Mouse (Mus musculus): ENCODE measurements around the gene Macrod2. TPM values are rescaled to one million over a fixed set of nuclear protein-coding genes. Genes with fewer than 3 reads are reported as not detected.

Gene Macrod2
- polyA plus RNA-seq, 1 experiment from 2014 or later = 89.4 TPM

DNA sequence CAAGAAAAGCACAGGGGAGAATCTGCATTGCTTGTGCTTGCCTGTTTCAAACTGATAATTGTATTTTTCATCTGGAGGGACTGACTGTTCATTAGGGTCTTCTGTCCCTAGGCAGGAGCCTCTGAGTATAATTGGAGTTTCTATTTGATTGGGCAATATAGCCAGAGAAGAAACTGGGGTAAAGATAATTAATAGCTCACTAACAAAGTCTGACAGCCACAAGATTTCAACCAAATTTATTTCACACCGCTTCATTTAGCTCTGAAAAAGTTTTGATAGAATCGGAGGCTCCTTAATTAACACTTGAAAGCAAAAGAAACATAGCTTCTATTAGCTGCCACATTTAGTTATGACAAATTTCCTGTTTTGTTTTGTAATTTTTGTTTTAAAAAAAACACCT is 274.0 kb downstream of the Macrod2 start:
- H3K9me3 ChIP-seq (replicated peaks) = no peaks in the 10 kb centered on the region
- peak overlapping the region; percentile 41; the same call in 1 of the 2 replicates for H3K9ac ChIP-seq (replicated peaks)
- H3K36me3 ChIP-seq = no peaks in the 10 kb centered on the region
- H3K4me1 ChIP-seq = peaks cover 27% of the 10 kb centered on the region
- H3K4me2 ChIP-seq = peak overlapping the region; percentile 64
- ATAC-seq (ENCODE audit: low FRiP score) = no peak
- WGBS = 5% methylated on average over 2 of the region's 2 CpGs
- H3K27me3 ChIP-seq (replicated peaks) = no peaks in the 10 kb centered on the region
- H3K4me3 ChIP-seq (replicated peaks) = peak overlapping the region; percentile 44
- H3K27ac ChIP-seq (replicated peaks) = peak overlapping the region; percentile 68

DNA sequence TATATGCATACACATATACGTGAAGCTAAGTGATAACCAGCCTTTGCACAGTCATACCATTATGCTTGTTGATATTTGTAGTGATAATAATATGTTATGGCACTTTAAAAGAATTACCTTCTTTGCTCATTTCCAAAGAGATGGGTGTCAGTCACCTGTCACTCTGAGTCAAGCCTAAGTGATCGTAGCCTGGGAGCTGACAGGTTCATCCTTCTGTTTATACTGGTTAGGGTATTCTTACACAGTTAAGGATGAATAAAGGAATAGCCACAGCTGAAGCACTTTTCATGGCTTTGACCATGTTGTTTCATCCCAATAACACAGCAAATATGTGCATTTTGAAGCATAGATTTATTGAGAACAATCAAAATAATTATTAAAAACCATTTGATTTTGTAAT is 274.7 kb downstream of the Macrod2 start:
- Histone ChIP-seq H3K36me3 (no peaks in the 10 kb centered on the region), H3K4me1 (peaks cover 22% of the 10 kb centered on the region), H3K9me3 (replicated peaks) (no peaks in the 10 kb centered on the region), H3K9ac (replicated peaks) (peak overlapping the region; percentile 76), H3K27ac (replicated peaks) (peak overlapping the region; percentile 63; the same call in 1 of the 2 replicates), H3K4me2 (peak overlapping the region; percentile 64), H3K4me3 (replicated peaks) (peak overlapping the region; percentile 68), H3K27me3 (replicated peaks) (no peaks in the 10 kb centered on the region)
- ATAC-seq (ENCODE audit: low FRiP score) = no peak
- WGBS = 34% methylated on average over 2 of the region's 2 CpGs

- no peaks in the 10 kb centered on the region for H3K36me3 ChIP-seq
- peaks cover 18% of the 10 kb centered on the region for H3K4me1 ChIP-seq
- no peaks in the 10 kb centered on the region for H3K27me3 ChIP-seq (replicated peaks)
- peak overlapping the region; percentile 64 for H3K4me2 ChIP-seq
- WGBS = under 1% methylated on average over 12 of the region's 12 CpGs
- ATAC-seq (ENCODE audit: low FRiP score) = peak; percentile 51; the same call in 1 of the 2 replicates
- peak overlapping the region; percentile 86 for H3K27ac ChIP-seq (replicated peaks)
- peak overlapping the region; percentile 76 for H3K9ac ChIP-seq (replicated peaks)
- H3K4me3 ChIP-seq (replicated peaks) = peak overlapping the region; percentile 68
- H3K9me3 ChIP-seq (replicated peaks) = no peaks in the 10 kb centered on the region
These were observed 275.3 kb downstream of the Macrod2 start for GRCm38 (mm10) chr2:140670457-140670856.

DNA sequence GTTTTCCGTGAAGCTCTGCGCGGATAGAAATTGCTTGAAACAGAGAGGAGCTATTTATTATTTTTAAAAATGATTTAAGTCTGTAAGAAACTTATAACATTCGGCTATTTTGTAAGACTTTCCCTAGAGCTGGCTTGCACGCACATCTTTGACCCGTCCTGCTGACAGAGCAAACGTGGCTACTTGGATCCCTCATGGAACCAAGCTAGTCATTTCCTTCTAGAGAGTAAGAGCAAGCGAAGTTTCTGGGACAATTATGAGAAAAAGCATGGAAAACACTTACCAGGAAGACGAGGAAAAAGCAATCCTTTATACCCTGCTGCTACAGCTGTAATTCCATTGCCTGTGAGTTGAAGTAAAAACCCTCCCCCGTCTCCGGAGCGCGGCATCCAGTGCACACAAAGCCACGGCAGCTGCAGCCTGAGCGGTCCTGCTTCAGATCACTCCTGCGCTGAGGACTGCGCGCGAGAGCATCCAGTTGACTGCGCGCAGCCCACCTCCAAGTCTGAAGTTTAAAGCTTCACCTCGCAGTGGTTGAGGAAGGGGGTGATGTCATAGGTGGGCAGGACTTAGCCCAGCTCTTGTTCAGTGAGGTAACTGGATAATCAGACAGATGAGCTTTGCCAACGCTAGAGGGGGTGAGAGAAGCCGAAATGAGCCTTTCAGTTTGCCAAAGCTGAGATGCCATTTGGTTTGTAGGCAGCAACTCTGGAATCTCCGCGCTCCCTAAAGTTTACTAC is 276.0 kb downstream of the Macrod2 start, which contains the start of gene Flrt3:
Flrt3 (minus strand) TSS at position 507 of the 740 bp plus-strand sequence.
- no peaks in the 10 kb centered on the region for H3K36me3 ChIP-seq
- H3K9ac ChIP-seq (replicated peaks) = peak within 1 kb of the TSS; percentile 76
- H3K4me3 ChIP-seq (replicated peaks) = peak within 1 kb of the TSS; percentile 68
- no peaks in the 10 kb centered on the region for H3K27me3 ChIP-seq (replicated peaks)
- peaks cover 13% of the 10 kb centered on the region for H3K4me1 ChIP-seq
- H3K9me3 ChIP-seq (replicated peaks) = no peaks in the 10 kb centered on the region
- WGBS = under 1% methylated on average over 26 of the region's 26 CpGs
- H3K4me2 ChIP-seq = peak within 1 kb of the TSS; percentile 64
- H3K27ac ChIP-seq (replicated peaks) = peak within 1 kb of the TSS; percentile 86
- peak; percentile 98 for ATAC-seq (ENCODE audit: low FRiP score)

DNA sequence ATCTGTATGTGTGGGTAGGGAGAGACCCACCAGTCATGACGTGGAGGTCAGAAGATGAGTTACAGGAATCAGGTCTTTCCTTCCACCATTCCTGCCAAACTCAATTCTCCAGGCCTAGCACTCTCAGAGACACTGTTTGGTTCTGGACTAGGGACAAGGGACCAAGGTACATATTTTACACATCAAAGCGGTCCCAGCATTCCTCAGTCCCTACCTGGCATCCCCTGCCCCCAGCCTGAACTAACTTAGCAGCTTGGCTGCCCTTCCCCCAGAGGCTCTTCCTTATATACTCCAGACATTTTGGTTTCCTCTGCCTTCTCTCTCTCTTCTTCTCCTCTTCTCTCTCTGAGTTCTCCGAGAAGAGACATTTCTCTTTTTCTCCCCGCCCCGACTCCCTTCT is 278.4 kb downstream of the Macrod2 start:
- no peaks in the 10 kb centered on the region for H3K9me3 ChIP-seq (replicated peaks)
- no peaks in the 10 kb centered on the region for H3K27me3 ChIP-seq (replicated peaks)
- WGBS = 87% methylated on average over 5 of the region's 5 CpGs
- H3K36me3 ChIP-seq = no peaks in the 10 kb centered on the region
- ATAC-seq (ENCODE audit: low FRiP score) = no peak
- H3K4me3 ChIP-seq (replicated peaks) = no peak overlapping the region
- no peak overlapping the region for H3K9ac ChIP-seq (replicated peaks)
- H3K4me1 ChIP-seq = 0 out of 2 replicates have a peak, but pooled peaks cover 2% of the 10 kb centered on the region
- H3K4me2 ChIP-seq = no peak overlapping the region
- H3K27ac ChIP-seq (replicated peaks) = no peak overlapping the region

GRCm38 (mm10) chr2:140676728-140677127 is 281.6 kb downstream of the Macrod2 start:
- no peak overlapping the region for H3K9ac ChIP-seq (replicated peaks)
- no peak for ATAC-seq (ENCODE audit: low FRiP score)
- no peaks in the 10 kb centered on the region for H3K36me3 ChIP-seq
- no peak overlapping the region for H3K4me3 ChIP-seq (replicated peaks)
- WGBS = 32% methylated on average over 3 of the region's 3 CpGs
- no peak overlapping the region for H3K4me2 ChIP-seq
- no peak overlapping the region for H3K27ac ChIP-seq (replicated peaks)
- H3K27me3 ChIP-seq (replicated peaks) = no peaks in the 10 kb centered on the region
- no peaks in the 10 kb centered on the region for H3K4me1 ChIP-seq
- no peaks in the 10 kb centered on the region for H3K9me3 ChIP-seq (replicated peaks)

DNA sequence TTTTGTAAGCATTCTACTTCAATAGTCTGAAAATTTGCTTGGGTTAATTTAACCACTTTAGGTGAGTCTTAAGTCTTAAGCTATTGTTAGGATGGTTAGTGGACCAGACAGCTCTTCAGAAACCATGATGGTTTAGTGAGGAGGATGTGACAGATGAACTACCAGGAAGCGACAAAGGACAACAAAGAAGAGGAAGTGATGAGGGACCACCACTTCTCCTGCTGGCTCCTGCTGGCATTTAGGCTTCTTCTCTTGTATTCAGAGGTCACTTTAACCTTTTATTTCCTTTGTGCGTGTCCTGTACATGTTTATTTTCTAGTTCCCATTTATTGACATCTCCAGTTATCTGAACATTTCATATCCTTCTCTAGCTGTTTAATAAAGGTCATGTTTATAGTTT is 295.8 kb downstream of the Macrod2 start:
- no peaks in the 10 kb centered on the region for H3K4me1 ChIP-seq

DNA sequence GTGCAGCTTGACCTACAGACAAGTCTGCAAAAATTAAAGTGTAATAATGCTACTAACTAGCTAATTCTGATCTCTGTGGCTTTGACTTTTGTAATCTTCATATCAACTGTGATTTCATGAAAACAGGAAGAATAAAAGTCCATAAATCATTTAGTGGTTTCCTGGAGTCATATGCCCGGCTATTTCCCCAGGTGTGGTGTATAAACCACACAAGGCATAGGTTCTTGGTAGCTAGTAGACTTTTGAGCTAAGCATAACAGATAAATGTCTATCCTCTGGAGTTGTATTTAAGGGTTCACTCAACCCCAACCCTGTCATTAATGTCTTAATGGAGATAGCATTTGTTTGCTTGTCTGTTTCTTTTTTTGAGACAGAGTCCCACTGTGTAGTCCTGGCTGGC is 296.3 kb downstream of the Macrod2 start:
- Histone ChIP-seq H3K27me3 (replicated peaks) (no peaks in the 10 kb centered on the region), H3K4me3 (replicated peaks) (no peak overlapping the region), H3K4me2 (no peak overlapping the region), H3K36me3 (no peaks in the 10 kb centered on the region), H3K9me3 (replicated peaks) (no peaks in the 10 kb centered on the region), H3K27ac (replicated peaks) (no peak overlapping the region), H3K9ac (replicated peaks) (no peak overlapping the region), H3K4me1 (no peaks in the 10 kb centered on the region)
- ATAC-seq (ENCODE audit: low FRiP score) = no peak
- WGBS = 89% methylated on average over 1 of the region's 1 CpGs

More for the DNA sequence above, 295.8 kb downstream of the Macrod2 start:
- Histone ChIP-seq H3K4me2 (no peak overlapping the region), H3K27me3 (replicated peaks) (no peaks in the 10 kb centered on the region), H3K36me3 (no peaks in the 10 kb centered on the region), H3K27ac (replicated peaks) (no peak overlapping the region), H3K4me3 (replicated peaks) (no peak overlapping the region), H3K9ac (replicated peaks) (no peak overlapping the region), H3K9me3 (replicated peaks) (no peaks in the 10 kb centered on the region)
- 88% methylated on average over 2 of the region's 2 CpGs for WGBS
- no peak for ATAC-seq (ENCODE audit: low FRiP score)

- no peak for ATAC-seq (ENCODE audit: low FRiP score)
- 42% methylated on average over 4 of the region's 4 CpGs for WGBS
- Histone ChIP-seq H3K4me1 (no peaks in the 10 kb centered on the region), H3K4me2 (no peak overlapping the region), H3K4me3 (replicated peaks) (no peak overlapping the region), H3K27ac (replicated peaks) (no peak overlapping the region), H3K36me3 (no peaks in the 10 kb centered on the region), H3K9me3 (replicated peaks) (no peaks in the 10 kb centered on the region), H3K27me3 (replicated peaks) (no peaks in the 10 kb centered on the region), H3K9ac (replicated peaks) (no peak overlapping the region)
These were observed 297.4 kb downstream of the Macrod2 start for GRCm38 (mm10) chr2:140692461-140692860.

DNA sequence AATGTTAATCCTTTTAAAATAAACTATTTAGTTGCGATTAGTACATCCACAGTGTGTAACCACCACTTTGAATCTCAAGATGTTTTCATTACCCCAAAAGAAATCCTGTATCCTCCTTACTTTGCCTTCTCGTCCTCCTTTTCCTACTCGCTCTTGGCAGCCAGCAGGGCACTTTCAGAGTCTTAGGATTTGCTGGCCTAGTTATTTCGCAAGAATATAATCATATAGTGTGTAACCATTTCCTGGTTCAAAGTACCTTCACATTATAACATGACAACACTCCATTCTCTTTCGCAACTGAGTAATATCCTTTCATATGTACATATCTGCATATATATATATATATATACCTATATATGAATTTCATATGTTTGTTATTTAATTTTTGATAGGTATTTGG is 298.7 kb downstream of the Macrod2 start:
- Histone ChIP-seq H3K4me1 (no peaks in the 10 kb centered on the region), H3K36me3 (no peaks in the 10 kb centered on the region), H3K27ac (replicated peaks) (no peak overlapping the region), H3K4me2 (no peak overlapping the region), H3K9me3 (replicated peaks) (no peaks in the 10 kb centered on the region), H3K4me3 (replicated peaks) (no peak overlapping the region), H3K27me3 (replicated peaks) (no peaks in the 10 kb centered on the region), H3K9ac (replicated peaks) (no peak overlapping the region)
- WGBS = 90% methylated on average over 5 of the region's 5 CpGs
- ATAC-seq (ENCODE audit: low FRiP score) = no peak

GRCm38 (mm10) chr2:140698585-140698984 is 303.5 kb downstream of the Macrod2 start:
- H3K27ac ChIP-seq (replicated peaks) = no peak overlapping the region
- no peak overlapping the region for H3K9ac ChIP-seq (replicated peaks)
- no peak overlapping the region for H3K4me3 ChIP-seq (replicated peaks)
- 18% methylated on average over 3 of the region's 3 CpGs for WGBS
- H3K36me3 ChIP-seq = no peaks in the 10 kb centered on the region
- H3K9me3 ChIP-seq (replicated peaks) = no peaks in the 10 kb centered on the region
- H3K4me2 ChIP-seq = no peak overlapping the region
- H3K4me1 ChIP-seq = no peaks in the 10 kb centered on the region
- no peak for ATAC-seq (ENCODE audit: low FRiP score)
- H3K27me3 ChIP-seq (replicated peaks) = no peaks in the 10 kb centered on the region

- Histone ChIP-seq H3K36me3 (no peaks in the 10 kb centered on the region), H3K4me2 (no peak overlapping the region), H3K27ac (replicated peaks) (no peak overlapping the region), H3K4me3 (replicated peaks) (no peak overlapping the region), H3K9me3 (replicated peaks) (no peaks in the 10 kb centered on the region), H3K27me3 (replicated peaks) (no peaks in the 10 kb centered on the region), H3K9ac (replicated peaks) (no peak overlapping the region), H3K4me1 (0 out of 2 replicates have a peak, but pooled peaks cover 3% of the 10 kb centered on the region)
- 43% methylated on average over 4 of the region's 4 CpGs for WGBS
- no peak for ATAC-seq (ENCODE audit: low FRiP score)
These were observed 308.3 kb downstream of the Macrod2 start for GRCm38 (mm10) chr2:140703377-140703776.
